Mouse (Mus musculus) midbrain, embryonic 10.5 days (tissue): ENCODE measurements at regions not wholly inside any gene's neighbourhood (a gene's known extent, or its start where the extent isn't known, plus 50 kb on each side); places are given as distances from the start of the nearest gene placed in this dataset.
A peak's percentile ranks its signal among the peaks of the same experiment; 100 is the strongest.
"Not testable (repeated sequence)": the region's sequence is repeated elsewhere in the genome, so short reads cannot be mapped to it uniquely, and the experiment has no call there.

Experiments
- DNase-seq: peaks from one replicate; pipeline ENCODE4 v3.0.0-alpha.2; 2017; ENCODE audit warnings: low spot score
- H3K27ac ChIP-seq: fragments of 300-500 bp; sonication (generic); replicated peaks from 2 replicates; pipeline ENCODE4 v1.5.1; 2016; ENCODE audit warnings: mild to moderate bottlenecking
- H3K27me3 ChIP-seq: fragments of 300-500 bp; sonication (generic); 2 replicates; pipeline ENCODE4 v1.6.1; 2016; ENCODE audit warnings: low read depth, mild to moderate bottlenecking; ENCODE audit not compliant: poor library complexity, severe bottlenecking
- H3K36me3 ChIP-seq: fragments of 300-500 bp; sonication (generic); 2 replicates; pipeline ENCODE4 v1.6.1; 2016; ENCODE audit warnings: mild to moderate bottlenecking, moderate library complexity
- H3K4me1 ChIP-seq: fragments of 300-500 bp; sonication (generic); 2 replicates; pipeline ENCODE4 v1.6.1; 2016
- H3K4me3 ChIP-seq: fragments of 300-500 bp; sonication (generic); 2 replicates; pipeline ENCODE4 v1.5.1; 2016; ENCODE audit warnings: mild to moderate bottlenecking, moderate library complexity
- H3K9me3 ChIP-seq: fragments of 300-500 bp; sonication (generic); replicated peaks from 2 replicates; pipeline ENCODE4 v1.6.1; 2016; ENCODE audit warnings: mild to moderate bottlenecking
- WGBS: fragments of 180-500 bp; shearing (Covaris S2); methylation state at CpG from one replicate; pipeline ENCODE4 v1.1.7; 2016; 5-methylcytosine and 5-hydroxymethylcytosine counted together

DNA sequence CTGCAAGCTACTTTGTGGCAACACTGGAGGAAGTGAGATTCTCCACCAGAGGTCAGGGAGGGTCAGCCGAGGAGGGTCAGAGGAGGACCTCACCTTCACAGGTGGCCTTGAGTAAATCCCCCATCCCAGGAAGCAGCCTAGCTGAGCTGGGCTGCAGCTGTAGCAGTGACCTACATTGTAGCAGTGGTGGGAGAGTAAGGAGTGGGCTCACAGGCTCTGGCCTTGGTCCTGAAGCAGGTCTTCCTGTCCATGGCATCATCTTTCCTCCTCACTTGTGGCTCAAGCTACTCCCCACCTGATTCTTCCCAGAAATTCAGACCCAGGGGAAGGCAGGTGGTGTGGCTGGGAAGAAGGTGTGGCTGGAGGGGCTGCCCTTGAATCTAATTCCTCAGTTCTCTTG lies 84.3 kb downstream of the 1810013L24Rik start:
- not testable (repeated sequence) for H3K27me3 ChIP-seq, H3K4me1 ChIP-seq, H3K36me3 ChIP-seq, H3K4me3 ChIP-seq, H3K27ac ChIP-seq, DNase-seq, H3K9me3 ChIP-seq
- 38% methylated on average over 1 of the region's 1 CpGs for WGBS

DNA sequence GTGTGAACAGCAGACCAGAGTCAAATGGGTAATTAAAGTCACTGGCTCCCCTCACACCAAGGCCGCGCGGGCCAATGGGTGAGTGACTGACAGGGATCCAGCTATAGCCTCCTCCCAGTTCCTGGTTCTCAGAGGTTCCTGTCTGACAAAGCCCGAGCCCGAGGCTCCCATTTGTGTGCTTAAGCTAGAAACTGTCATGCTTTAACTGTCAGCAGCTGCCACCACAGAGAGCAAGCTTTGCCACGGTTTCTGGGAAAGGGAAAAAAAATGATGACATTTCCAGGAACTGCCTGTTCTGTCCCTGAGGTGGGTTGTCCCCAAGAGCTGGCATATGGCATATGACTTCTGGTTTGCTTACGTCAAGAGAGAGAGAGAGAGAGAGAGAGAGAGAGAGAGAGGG lies 86.2 kb downstream of the 1810013L24Rik start:
- 62% methylated on average over 7 of the region's 7 CpGs for WGBS
- H3K27me3 ChIP-seq: no peaks in the 10 kb centered on the region
- no peak overlapping the region for H3K4me3 ChIP-seq
- no peak for DNase-seq
- H3K4me1 ChIP-seq: peaks cover 7% of the 10 kb centered on the region
- no peaks in the 10 kb centered on the region for H3K9me3 ChIP-seq
- H3K27ac ChIP-seq: 0 out of 2 replicates have a peak overlapping the region, but pooled peaks have one; percentile 9
- H3K36me3 ChIP-seq: no peaks in the 10 kb centered on the region

DNA sequence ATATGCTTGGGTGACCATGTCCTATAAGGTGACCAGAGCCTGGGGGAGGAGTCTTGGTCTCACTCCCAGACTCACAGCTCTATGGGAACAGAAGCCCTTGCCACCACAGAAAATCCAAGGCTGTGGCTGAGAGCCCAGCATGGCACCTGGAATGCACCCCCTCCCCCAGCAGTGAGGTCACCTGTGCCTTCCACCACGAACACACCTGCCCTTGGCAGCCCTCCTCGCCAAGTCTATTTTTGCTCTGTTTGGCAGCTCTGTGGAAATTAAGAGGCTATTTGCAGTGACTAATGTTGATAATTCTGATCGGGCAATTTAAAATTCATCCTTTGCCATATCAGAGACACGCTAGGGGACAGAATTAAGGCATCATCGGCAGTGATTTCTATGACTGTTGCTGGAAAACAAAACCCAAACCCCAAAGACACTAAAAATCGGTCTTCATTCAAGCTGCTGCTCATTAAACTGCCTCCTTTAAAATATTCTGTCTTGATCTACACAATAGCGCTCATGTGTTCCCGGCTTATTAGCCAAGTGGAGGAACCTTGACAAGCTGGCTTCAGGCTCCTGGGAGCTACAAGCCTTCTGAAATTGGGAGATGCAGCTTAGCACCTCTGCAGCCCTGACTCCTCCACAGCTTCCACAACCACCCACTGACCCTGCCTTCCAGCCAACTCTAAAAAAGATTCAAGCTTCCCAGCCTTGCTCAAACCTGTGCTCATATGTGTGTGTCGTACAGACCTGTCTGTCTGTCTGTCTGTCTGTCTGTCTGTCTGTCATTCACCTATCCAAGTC lies 89.0 kb downstream of the 1810013L24Rik start:
- DNase-seq: no peak
- Histone ChIP-seq H3K27me3 (no peaks in the 10 kb centered on the region), H3K4me1 (peaks cover 7% of the 10 kb centered on the region), H3K27ac (no peak overlapping the region), H3K4me3 (no peak overlapping the region), H3K9me3 (no peaks in the 10 kb centered on the region), H3K36me3 (no peaks in the 10 kb centered on the region)
- 91% methylated on average over 9 of the region's 9 CpGs for whole genome bisulfite sequencing

GRCm38 (mm10) chr16:8924732-8925131 lies 94.8 kb downstream of the 1810013L24Rik start:
- H3K27ac ChIP-seq: no peak overlapping the region
- WGBS: 87% methylated on average over 4 of the region's 4 CpGs
- no peaks in the 10 kb centered on the region for H3K9me3 ChIP-seq
- H3K36me3 ChIP-seq: no peaks in the 10 kb centered on the region
- no peak overlapping the region for H3K4me3 ChIP-seq
- no peaks in the 10 kb centered on the region for H3K4me1 ChIP-seq
- H3K27me3 ChIP-seq: no peaks in the 10 kb centered on the region
- DNase-seq: no peak

DNA sequence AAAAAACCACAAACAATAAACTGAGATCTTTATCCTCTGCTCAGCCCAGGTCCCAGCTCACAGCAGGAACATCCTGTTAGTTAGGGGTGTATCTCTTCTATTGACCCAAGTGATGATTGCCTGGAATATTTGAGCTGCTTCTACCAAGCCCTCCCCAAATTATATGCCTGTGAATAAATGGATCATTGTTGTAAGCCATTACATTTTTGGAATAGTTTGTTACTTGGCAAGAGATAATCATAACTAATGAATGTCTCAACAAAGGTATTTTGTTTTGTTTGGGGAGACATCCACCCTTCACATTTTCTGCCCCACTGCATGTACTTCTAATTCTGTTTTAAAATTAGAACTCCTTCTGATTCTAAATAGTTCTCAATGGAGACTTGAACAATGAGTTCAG lies 102.1 kb downstream of the 1810013L24Rik start:
- peaks cover 8% of the 10 kb centered on the region for H3K4me1 ChIP-seq
- no peak for DNase-seq
- no peaks in the 10 kb centered on the region for H3K27me3 ChIP-seq
- H3K27ac ChIP-seq: no peak overlapping the region
- H3K9me3 ChIP-seq: no peaks in the 10 kb centered on the region
- no peaks in the 10 kb centered on the region for H3K36me3 ChIP-seq
- H3K4me3 ChIP-seq: no peak overlapping the region

DNA sequence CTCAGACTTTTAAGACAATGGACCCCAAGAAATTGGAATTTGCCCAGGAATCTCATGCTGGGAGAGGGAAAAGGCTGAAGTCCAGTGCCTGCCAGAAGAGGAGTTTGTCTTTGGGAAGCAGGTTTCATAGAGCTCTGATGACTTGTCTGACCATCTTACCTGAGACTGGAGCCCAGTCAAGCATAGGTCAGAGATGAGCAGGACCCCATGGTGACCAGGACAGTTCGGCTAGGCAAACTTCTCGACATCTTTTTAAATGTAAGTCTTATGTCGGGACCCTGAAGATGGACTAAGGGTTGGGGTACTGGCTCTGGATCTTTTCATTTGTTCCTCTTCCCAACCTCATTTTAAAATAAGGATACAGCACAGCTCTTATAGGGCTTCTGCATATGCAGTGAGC lies 103.2 kb downstream of the 1810013L24Rik start:
- no peaks in the 10 kb centered on the region for H3K9me3 ChIP-seq

GRCm38 (mm10) chr16:8936446-8936845 lies 106.5 kb downstream of the 1810013L24Rik start:
- Histone ChIP-seq H3K4me3 (no peak overlapping the region), H3K9me3 (no peaks in the 10 kb centered on the region), H3K27me3 (no peaks in the 10 kb centered on the region; the same call in 1 of the 2 replicates), H3K4me1 (peaks cover 22% of the 10 kb centered on the region), H3K27ac (no peak overlapping the region), H3K36me3 (no peaks in the 10 kb centered on the region)
- DNase-seq: no peak

More for the DNA sequence above, 103.2 kb downstream of the 1810013L24Rik start:
- no peak for DNase-seq
- no peak overlapping the region for H3K27ac ChIP-seq
- 95% methylated on average over 3 of the region's 3 CpGs for WGBS
- no peak overlapping the region for H3K4me3 ChIP-seq
- no peaks in the 10 kb centered on the region for H3K27me3 ChIP-seq
- H3K36me3 ChIP-seq: no peaks in the 10 kb centered on the region
- H3K4me1 ChIP-seq: peaks cover 8% of the 10 kb centered on the region

GRCm38 (mm10) chr16:8938516-8938915 lies 108.6 kb downstream of the 1810013L24Rik start:
- WGBS: 53% methylated on average over 5 of the region's 5 CpGs
- DNase-seq: no peak

DNA sequence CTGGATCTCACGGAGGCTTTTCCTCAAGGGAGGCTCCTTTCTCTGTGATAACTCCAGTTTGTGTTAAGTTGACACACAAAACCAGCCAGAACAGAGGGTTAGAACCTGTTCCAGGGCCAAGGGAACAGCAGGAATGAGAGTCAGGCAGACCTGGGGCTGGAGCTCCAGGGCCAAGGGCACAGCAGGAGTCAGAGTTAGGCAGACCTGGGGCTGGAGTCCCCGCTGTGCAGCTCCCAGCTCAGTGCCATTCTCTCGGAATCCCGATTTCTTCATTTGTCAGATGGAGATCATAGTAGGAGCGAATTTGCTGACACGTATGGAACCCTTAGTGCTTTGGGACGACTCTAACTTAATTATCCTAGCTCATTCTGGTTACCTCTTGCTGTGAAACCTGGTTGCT lies 109.2 kb downstream of the 1810013L24Rik start:
- Histone ChIP-seq H3K9me3 (no peaks in the 10 kb centered on the region), H3K4me1 (peaks cover 28% of the 10 kb centered on the region), H3K4me3 (no peak overlapping the region), H3K27me3 (no peaks in the 10 kb centered on the region; the same call in 1 of the 2 replicates), H3K27ac (0 out of 2 replicates have a peak overlapping the region, but pooled peaks have one; percentile 33), H3K36me3 (no peaks in the 10 kb centered on the region)
- no peak for DNase-seq
- 46% methylated on average over 7 of the region's 7 CpGs for WGBS

More at GRCm38 (mm10) chr16:8938516-8938915, 108.6 kb downstream of the 1810013L24Rik start:
- no peak overlapping the region for H3K27ac ChIP-seq
- H3K9me3 ChIP-seq: no peaks in the 10 kb centered on the region
- no peaks in the 10 kb centered on the region; the same call in 1 of the 2 replicates for H3K27me3 ChIP-seq
- no peak overlapping the region for H3K4me3 ChIP-seq
- no peaks in the 10 kb centered on the region for H3K36me3 ChIP-seq
- peaks cover 22% of the 10 kb centered on the region for H3K4me1 ChIP-seq

DNA sequence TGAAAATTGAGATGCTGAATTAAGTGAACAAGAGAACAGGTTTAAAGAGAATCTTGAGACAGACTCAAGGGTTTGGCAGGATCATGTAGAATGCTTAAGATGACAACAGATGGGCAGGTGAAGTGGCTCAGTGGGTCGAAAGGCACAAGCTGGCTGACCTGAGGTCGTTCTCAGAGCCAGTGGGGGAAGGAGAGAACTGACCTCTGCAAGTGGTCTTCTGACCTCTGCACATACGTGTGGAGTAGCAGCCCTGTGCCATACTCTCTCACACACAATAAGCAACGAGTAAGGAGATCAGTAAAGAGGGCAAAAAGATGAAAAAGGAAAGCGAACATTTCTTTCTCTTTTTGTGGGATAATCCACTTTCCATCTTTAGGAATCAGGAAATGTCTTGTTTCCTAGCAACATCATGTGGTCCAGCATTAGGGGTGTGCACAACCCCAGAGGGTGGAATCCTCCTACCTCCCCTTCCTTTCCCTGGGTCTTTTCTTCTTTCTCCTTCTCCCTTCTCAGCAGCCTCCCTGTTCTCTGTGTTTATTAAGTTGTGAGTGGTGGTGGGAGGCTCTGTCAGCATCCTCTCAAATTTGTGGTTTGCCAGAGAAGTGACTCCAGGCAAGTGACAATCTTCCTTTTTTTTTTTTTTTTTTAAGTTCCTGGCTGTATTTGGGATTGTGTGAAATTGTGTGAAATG lies 114.7 kb downstream of the 1810013L24Rik start:
- peak overlapping the region; percentile 78 for H3K27ac ChIP-seq
- H3K27me3 ChIP-seq: no peaks in the 10 kb centered on the region; the same call in 1 of the 2 replicates
- no peak for DNase-seq

DNA sequence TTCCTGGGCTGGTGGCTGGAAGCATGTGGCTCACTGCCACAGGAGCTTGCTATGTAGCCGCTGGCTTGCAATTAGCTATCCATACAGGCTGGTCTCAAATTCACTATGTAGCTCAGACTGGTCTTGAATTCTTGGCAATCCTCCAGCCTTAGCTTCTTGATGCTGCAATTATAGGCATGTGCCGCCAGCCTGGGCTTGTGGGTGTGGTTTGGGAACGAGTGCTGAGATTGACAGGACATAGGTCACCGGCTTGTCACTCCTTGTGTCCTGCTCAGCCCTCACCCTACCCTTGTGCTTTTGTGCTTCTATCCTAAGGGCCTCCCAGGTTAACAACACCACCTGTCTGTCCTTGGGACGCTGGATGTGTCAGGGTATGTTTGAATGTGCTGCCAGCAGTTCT lies 117.9 kb downstream of the 1810013L24Rik start:
- Histone ChIP-seq H3K27me3 (no peaks in the 10 kb centered on the region), H3K36me3 (no peaks in the 10 kb centered on the region), H3K4me3 (no peak overlapping the region), H3K27ac (no peak overlapping the region), H3K4me1 (peaks cover 45% of the 10 kb centered on the region), H3K9me3 (no peaks in the 10 kb centered on the region; the same call in 1 of the 2 replicates)
- 81% methylated on average over 5 of the region's 5 CpGs for WGBS
- DNase-seq: no peak

More for the DNA sequence above, 114.7 kb downstream of the 1810013L24Rik start:
- WGBS: 9% methylated on average over 5 of the region's 5 CpGs
- peaks cover 38% of the 10 kb centered on the region for H3K4me1 ChIP-seq
- no peak overlapping the region for H3K4me3 ChIP-seq
- H3K9me3 ChIP-seq: no peaks in the 10 kb centered on the region
- no peaks in the 10 kb centered on the region for H3K36me3 ChIP-seq

- Histone ChIP-seq H3K4me1 (peaks cover 19% of the 10 kb centered on the region), H3K9me3 (peaks cover 2% of the 10 kb centered on the region), H3K36me3 (no peaks in the 10 kb centered on the region), H3K27me3 (no peaks in the 10 kb centered on the region), H3K4me3 (no peak overlapping the region), H3K27ac (no peak overlapping the region)
- 86% methylated on average over 6 of the region's 6 CpGs for WGBS
- no peak for DNase-seq
Observed at GRCm38 (mm10) chr16:8951156-8951899, 121.4 kb downstream of the 1810013L24Rik start.
